Mouse (Mus musculus): Measurements from ENCODE around the gene Kmt5b.

The Kmt5b gene

GRCm38 (mm10) chr19:3767276-3767780 is at the start of gene Kmt5b:
Gene Kmt5b (plus strand): TSS chr19:3767421.
- DNase-seq (ENCODE audit: low read depth, low spot score) = no peak

DNA sequence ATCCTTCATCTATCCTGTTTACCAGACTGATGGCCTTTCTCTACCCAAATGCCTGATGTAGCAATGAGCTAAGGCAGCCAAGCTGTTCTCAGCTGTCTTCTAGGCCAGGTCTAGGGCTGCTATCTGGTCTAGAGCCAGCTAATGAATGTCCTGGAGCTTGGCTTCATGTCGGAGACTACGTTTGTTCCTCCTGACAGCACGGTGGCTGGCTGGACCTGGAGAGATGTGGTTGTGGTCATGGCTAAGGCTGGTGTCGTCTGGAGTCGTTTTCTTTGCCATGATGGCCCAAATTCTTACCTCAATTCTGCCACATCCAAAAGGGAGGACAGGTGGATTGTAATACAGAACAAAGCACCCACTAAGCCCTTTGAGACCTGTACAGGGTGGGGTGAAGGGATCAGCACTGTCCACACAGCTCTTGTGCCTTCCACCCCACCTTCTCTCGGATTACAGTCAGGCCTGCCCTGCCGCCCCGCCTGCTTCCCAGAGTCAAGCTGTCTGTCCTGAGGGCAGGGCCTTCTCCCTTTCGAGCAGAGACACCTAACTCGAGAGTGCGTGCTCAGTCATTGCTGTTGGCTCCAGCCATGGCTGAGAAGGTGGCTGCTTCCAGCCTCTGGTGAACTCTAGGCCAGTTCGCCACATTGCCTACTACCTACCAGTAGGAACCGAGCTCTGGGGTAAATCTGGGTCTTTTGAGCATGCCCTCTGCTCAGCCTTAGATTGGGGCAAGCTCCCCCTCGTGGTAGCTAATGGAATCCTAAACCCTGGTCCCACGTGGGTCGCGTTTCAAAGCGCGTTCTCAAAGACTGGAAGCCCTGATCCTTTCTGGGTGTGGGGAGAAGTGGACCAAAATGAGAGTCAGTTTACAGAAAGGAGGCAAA is 48.5 kb upstream of the Kmt5b start:
- DNase-seq (ENCODE audit: low read depth, low spot score) = peak; percentile 94

- peak; percentile 85 for DNase-seq (ENCODE audit: low read depth, low spot score)
These were observed 47.8 kb upstream of the Kmt5b start for GRCm38 (mm10) chr19:3719362-3719891.

DNA sequence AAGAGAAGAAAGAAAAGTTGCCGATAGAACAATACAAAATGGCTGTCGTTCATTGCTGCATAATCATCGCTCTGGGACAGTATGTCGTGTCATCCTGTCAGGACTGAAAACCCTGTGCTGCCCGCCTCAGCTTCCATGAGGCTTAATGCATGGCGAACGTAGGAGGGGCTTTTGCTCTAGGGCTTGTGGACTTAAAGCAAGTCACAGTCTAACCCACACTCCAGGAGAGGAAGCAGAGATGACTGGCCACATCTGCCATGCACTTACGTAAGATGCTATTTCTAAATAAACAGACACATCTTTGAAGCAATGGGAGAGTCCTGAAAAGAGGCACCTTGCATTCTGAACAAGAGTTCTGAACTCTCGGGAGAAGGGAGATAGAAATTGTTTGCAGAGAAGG is 44.1 kb upstream of the Kmt5b start:
- DNase-seq (ENCODE audit: low read depth, low spot score) = no peak

GRCm38 (mm10) chr19:3723904-3724303 is 43.3 kb upstream of the Kmt5b start:
- peak; percentile 84 for DNase-seq (ENCODE audit: low read depth, low spot score)

- DNase-seq (ENCODE audit: low read depth, low spot score) = peak; percentile 90
These were observed 42.4 kb upstream of the Kmt5b start for GRCm38 (mm10) chr19:3724779-3725178.

GRCm38 (mm10) chr19:3728901-3729300 is 38.3 kb upstream of the Kmt5b start:
- peak; percentile 50 for DNase-seq (ENCODE audit: low read depth, low spot score)

- DNase-seq (ENCODE audit: low read depth, low spot score) = peak; percentile 34
These were observed 36.2 kb upstream of the Kmt5b start for GRCm38 (mm10) chr19:3730781-3731646.

DNA sequence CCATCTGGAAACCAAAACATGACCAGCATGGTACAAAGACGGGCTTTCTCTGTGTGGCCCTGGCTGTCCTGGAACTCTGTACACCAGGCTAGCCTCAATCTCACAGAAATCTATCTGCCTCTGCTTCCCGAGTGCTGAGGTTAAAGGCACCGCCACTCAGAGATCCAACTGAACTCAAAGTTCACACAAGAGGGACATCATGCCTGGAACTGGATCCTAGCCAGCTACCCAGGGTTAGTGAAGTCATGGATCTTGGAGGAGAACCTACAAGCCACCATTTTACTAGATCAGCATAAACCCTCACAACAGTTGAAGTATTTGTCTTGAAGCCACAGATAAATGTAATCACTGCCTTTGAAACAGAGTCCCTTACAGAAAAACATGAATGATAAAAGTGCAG is 31.2 kb upstream of the Kmt5b start:
- no peak for DNase-seq (ENCODE audit: low read depth, low spot score)

- no peak for DNase-seq (ENCODE audit: low read depth, low spot score)
These were observed 27.6 kb upstream of the Kmt5b start for GRCm38 (mm10) chr19:3739650-3740049.

DNA sequence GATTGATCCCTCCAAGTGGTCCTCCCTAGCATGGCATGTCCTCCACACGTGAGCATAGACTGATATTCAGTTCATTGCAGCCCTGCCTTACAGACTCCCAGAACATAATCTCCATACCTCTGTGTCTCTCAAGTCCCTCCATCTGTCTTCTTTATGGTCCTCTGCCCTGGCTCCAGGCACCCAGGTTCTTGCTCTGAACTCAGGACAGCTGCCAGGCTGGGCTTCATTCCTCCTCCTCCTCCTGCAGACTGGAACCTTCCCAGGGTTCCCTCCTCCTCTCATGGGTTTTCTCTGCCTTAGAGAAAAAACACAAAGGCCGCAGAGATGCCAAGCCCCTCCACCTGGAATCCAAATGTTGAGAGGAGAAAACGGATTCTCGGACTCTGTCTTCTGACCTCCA is 24.5 kb upstream of the Kmt5b start:
- DNase-seq (ENCODE audit: low read depth, low spot score) = no peak

GRCm38 (mm10) chr19:3743362-3743761 is 23.9 kb upstream of the Kmt5b start:
- no peak for DNase-seq (ENCODE audit: low read depth, low spot score)

DNA sequence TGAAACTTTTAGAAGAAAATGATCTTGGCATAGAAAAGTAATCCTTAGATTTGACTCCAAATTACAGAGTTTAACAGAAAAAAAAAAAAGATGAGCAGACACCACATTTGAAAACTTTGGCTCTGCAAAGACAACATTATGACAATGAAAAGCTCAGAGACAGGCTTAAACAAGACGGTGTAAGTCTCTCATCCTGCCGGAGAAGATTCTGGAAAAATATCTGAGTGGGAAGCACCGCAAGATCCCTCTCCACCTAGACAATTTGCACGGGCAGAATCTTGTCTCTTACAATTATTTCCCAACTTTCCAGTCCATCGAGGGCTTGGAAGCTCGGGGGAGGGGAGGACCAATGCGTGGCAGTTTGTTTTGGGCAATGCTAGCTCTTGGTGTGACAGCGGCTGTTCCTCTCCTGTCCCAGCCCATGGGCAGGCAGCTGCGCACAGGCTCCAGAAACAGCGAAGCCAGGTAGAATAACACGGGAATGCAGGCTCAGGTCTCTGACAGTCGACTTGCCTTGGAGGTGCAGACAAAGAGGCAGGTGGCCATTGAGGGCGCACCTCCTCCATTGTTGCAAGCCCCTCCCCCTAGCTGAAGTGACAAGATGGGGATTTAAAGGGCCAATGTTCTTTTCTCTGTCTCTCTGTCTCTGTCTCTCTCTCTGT is 23.2 kb upstream of the Kmt5b start:
- DNase-seq (ENCODE audit: low read depth, low spot score) = peak; percentile 83

DNA sequence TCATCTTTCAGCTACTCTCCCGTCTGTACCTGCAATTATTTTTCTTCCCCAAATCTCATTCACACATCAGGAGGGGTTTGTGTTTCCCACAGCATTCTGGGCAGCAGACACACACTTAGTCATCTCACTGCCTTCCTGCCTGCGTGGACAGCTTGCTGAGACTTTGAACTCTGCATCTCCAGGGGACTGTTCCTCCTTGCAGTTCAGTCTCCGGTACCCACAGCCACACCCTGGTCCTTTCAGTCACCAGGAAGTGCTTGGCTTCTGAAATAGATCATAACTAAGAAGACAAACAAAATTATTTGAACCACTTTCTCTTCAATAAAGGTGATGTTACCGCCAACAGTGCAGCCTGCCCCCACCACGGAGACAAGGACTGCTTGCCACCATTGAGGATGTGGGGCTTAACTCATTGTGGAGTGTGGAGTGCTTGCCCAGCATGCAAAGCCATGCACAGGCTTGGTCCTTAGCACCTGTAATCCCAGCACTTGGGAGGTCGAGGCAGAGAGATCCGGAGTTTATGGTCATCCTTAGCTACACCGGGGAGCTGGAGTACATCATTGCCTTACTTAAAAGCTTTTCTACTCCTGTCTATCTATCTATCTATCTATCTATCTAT is 14.5 kb upstream of the Kmt5b start:
- DNase-seq (ENCODE audit: low read depth, low spot score) = no peak

DNA sequence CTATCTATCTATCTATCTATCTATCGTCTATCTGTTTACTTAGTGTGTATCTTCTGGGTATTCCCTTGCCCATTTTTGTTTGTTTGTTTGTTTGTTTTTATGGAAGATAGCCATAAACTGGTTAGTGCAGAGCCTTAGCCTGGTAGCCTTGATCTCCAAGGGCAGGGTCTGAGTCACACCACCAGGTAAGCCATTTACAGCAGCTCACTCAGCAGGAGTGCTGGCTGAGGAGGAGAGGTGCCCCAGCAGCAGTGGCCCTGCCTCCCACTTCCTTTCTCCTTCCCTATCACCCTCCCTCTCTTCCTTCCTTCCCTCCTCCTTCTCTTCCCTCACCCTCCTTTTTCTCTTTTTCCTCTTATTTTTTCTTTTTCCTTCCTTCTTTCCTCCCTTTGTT is 14.0 kb upstream of the Kmt5b start:
- DNase-seq (ENCODE audit: low read depth, low spot score) = no peak

DNA sequence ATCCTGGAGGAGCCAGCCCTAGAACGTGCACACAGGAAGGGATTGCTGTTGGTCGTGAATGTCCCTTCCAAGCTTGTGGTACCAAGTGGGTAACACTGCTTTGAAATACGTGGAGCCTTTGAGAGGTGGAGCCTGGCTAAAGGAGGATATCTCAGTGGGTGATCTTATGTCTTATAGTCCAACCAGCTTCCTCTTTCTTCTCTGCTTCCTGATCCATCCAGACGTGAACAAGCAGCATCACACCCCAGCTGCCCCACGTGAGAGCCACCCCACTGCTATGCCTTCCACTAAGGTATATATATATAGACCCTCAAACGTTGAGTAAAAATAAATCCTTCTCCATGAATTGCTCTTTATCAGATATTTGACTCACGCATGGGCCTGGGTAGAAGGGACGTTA is 13.5 kb upstream of the Kmt5b start:
- no peak for DNase-seq (ENCODE audit: low read depth, low spot score)

GRCm38 (mm10) chr19:3757861-3758260 is 9.4 kb upstream of the Kmt5b start:
- peak; percentile 77 for DNase-seq (ENCODE audit: low read depth, low spot score)

DNA sequence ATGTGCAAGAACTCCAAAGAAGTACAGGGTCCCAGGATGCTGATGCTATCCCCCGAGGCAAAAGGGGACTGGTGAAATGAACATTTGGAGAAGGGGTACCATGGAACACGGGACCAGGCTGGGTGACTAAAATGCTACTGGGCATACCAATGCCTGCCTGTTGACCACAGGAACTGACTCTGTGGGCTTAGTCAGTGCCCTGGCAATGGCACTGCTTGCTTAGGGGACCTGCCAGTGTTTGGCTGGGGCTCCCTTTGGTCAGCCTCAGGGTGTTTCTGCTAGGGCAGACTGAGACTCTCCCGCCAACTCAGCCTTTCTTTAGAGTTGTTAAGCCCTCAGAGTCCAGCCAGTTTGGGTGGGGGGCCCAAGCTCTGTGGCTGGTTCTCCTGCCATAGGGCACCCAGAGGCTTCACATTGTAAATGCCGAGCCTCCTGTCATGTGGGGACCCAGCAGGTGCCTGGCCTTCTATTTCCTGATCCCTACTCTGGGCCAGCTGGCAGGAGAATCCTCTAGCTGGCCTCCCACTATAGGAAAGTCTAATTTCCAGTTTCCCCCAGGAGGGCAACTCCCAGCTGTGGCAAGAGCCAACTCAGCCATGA is 1.9 kb upstream of the Kmt5b start:
- DNase-seq (ENCODE audit: low read depth, low spot score) = no peak

DNA sequence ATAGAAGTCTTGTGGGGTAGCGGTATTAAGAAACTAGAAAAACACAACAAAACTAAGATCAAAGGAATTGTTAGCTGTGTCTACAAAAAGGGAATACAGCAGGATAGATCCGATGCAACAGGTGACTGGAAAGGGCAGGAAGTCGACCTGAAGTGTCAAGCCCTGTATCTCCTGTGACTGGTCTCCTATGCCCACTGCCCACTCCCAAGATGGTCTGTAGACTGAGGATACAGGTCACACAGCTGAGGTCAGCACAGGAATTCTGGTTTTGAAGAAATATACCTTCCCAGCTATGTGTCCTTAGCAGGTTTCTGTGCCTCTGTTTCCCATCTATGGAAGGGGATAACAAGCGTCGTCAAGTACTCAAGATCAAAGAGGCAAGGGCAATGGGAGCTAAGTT is 843 bp upstream of the Kmt5b start:
- no peak for DNase-seq (ENCODE audit: low read depth, low spot score)

- DNase-seq (ENCODE audit: low read depth, low spot score) = peak; percentile 92
These were observed 818 bp downstream of the Kmt5b start for GRCm38 (mm10) chr19:3767781-3768696.
